Mouse (Mus musculus) left cerebral cortex, postnatal 25 days (tissue): ENCODE measurements around the gene L3mbtl3. TPM values are rescaled to one million over a fixed set of nuclear protein-coding genes. Genes with fewer than 3 reads are reported as not detected.
A peak's percentile ranks its signal among the peaks of the same experiment; 100 is the strongest.

Source experiments
- DNase-seq, 2 experiments: peaks; one replicate each; pipeline ENCODE4 v3.0.0; 2022; ENCODE audit warnings: low spot score in 2 of 2, mixed read lengths in 1 of 2
- intact Hi-C: fragments of 180-260 bp; cut with DNase I; formaldehyde crosslinking; loops from one replicate; pipeline ENCODE4 v1.15.1; 2025
- microRNA-seq, 2 experiments: library from miRNA; unstranded; fragments of <30 nt; microRNA quantifications; one replicate each; pipeline ENCODE4 v1.2.0; 2022
- total RNA-seq, 2 experiments: library from RNA; stranded (reverse); gene quantifications; 2 replicates each; pipeline ENCODE4 v1.2.3; 2021

L3mbtl3 gene
- total RNA-seq, 2 experiments from 2014 or later: 26.4 to 28.0 TPM

DNA sequence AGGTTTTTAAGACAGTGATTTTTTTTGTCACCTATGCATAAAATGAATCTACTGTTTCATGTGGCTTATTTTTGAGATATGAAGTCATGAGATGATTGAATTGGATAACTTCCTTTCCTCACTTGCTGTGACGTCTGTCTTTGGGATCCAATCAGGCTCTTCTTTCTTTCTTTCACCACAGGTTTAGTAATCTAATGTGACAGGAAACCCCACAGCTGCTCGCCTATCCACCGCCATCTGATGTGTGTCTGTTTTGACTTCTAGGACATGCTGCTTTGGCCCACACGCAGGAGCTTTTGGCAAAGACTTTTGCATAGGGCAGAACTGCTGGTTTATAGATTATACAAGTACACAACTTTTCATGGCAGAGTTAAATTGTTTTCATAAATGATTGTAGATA is 115.9 kb downstream of the L3mbtl3 start:
- intact Hi-C loops: no loop called here
- no peak for DNase-seq

DNA sequence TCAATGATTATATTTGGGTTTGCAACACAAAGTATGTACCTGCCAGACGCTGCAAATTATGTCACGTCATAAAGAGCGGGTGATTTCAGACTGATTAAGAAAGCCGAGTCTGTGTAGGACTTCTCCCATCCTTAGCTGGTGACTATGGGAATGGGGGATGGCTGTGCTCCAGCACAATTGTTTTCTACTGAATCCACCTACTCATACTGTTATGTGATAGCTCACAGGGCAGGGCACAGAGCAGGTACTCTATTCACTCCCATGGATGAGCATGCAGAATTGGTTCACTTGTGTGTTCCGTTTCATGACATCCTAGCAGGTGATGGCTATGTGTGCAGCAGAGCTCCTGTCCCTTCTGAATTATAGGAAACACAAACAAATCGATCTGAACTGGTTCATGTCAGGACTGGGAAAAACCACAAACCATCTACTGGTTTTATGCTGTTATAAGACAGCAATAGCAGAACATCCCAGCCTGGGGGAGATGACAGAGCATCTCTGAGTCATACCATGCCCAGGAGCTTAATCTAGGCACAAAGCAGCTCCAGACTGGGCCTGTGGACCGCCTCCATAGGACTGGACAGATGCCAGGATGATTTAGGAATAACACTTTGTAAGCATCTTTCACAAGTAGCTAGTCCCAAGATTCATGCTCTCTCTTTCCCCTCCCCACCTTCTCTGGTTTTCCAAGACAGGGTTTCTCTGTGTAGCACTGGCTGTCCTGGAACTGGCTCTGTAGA is 126.2 kb downstream of the L3mbtl3 start:
- intact Hi-C loops: no loop called here
- peak; percentile 62 to 97 for DNase-seq

GRCm38 (mm10) chr10:26244466-26244865 is 131.3 kb downstream of the L3mbtl3 start:
- no peak for DNase-seq
- intact Hi-C loops: loop anchor here (5.0 kb wide), 3 partner anchors 42 to 82 kb away; no protein-coding TSS in a partner anchor

DNA sequence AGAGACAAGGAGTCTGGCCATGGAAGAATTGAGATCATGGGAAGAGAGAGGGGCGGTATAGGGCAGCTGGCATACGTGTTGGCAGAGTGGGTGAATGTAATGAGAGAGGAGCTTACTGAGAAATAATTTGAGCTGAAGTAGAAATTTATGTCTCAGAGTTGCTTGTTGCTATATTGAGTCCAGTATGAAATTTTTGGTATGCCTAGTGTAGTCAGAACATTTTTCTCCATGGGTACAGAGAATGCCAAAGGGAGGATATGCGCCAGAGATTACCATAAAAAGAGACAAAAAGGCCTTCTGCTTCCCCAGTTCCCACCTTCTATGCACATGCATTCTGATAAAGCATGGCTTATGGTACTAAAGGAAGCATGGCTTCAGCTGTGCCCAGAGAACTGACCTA is 132.6 kb downstream of the L3mbtl3 start:
- intact Hi-C loops: loop anchor here (5.0 kb wide), 3 partner anchors 41 to 81 kb away; no protein-coding TSS in a partner anchor
- DNase-seq: peak in 1 of 2 experiments; percentile 77

- DNase-seq: no peak
- intact Hi-C loops: no loop called here
Measured at GRCm38 (mm10) chr10:26239090-26239489, 136.7 kb downstream of the L3mbtl3 start.

GRCm38 (mm10) chr10:26238559-26238958 is 137.2 kb downstream of the L3mbtl3 start:
- no peak for DNase-seq
- intact Hi-C loops: no loop called here

DNA sequence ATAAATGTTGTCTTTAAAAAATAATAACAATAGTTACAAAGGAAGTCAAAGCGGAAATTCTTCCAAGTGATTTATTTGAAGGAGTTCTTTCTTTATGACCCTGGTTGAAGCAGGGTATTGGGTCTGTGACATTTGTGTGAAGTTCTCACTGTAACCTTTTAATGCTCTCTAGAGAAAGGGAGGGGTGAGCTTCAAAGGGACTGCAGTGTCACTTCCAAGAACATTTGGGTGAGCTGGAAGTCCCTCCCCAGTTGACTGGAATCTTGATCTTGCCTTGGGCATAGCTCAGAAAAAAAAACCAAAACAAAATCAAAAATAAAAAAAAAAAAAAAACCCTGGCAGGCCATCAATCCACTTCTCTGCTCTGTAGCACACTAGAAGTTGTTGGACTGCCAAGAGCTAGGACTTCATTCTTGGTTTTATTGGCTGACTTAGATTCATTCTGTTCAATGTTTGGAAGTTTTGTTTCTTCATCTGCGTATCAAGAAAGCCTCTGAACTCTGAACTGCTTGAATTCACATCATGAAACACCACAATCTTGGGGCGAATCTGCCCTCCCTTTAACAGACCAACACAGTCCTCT is 143.6 kb downstream of the L3mbtl3 start:
- intact Hi-C loops: no loop called here
- no peak for DNase-seq

- intact Hi-C loops: no loop called here
- no peak for DNase-seq
Measured at GRCm38 (mm10) chr10:26229488-26229887, 146.3 kb downstream of the L3mbtl3 start, which contains the start of gene Samd3. Gene Samd3 (plus strand): TSS chr10:26229707.

DNA sequence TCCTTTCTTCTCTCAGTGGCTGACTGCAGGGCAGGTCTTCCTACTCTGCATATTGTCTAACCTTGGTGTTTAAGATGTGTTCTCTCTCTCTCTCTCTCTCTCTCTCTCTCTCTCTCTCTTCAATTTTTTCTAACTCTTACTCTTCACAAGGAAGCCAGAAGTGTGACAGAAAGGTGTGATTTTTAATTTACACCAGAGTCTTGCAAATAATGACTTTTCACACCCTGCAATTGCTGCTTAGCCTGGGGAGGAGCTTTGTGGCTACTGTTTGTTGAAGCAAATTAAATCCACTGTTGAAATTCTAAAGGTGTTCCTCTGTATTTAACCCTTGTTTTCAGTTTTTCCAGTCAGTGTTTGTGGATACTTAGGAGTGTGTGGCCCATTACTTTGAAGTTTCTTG is 147.6 kb downstream of the L3mbtl3 start:
- intact Hi-C loops: no loop called here
- no peak for DNase-seq

GRCm38 (mm10) chr10:26226734-26227133 is 149.0 kb downstream of the L3mbtl3 start:
- intact Hi-C loops: no loop called here
- DNase-seq: no peak

DNA sequence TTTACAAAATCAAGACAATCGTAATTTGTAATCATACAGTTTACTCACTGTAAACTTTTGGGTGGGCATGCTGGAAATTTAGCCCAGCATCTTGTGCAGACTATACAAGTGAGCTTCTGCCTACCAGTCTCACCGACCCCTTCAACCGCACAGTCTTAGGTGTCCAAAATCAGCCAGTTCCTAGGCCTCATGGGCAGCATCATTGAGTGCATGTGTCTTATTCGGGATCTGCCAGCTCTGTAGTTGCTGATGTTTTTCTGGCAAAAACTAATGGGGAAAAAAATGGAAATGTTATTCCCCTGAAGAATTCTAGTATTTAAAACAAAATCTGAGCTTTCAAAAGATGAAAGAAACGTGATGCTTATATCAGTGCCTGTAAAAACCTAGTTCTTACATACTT is 149.5 kb downstream of the L3mbtl3 start:
- intact Hi-C loops: no loop called here

More for the DNA sequence above, 149.5 kb downstream of the L3mbtl3 start:
- DNase-seq: no peak

Small RNA genes within 50 kb of the gene (microRNA-seq; reads per million reads assigned to microRNA genes)
- 0 reads per million in 2 experiments for gene Gm27754

Other genes with a start within 250 kb of the L3mbtl3 start
- gene Samd3, start 146.3 kb downstream of the L3mbtl3 start, total RNA-seq: 1 to 10 TPM; 1.7 to 4.6 TPM